Mouse (Mus musculus): Measurements from ENCODE around the gene Atp1b2.

Gene Atp1b2

DNA sequence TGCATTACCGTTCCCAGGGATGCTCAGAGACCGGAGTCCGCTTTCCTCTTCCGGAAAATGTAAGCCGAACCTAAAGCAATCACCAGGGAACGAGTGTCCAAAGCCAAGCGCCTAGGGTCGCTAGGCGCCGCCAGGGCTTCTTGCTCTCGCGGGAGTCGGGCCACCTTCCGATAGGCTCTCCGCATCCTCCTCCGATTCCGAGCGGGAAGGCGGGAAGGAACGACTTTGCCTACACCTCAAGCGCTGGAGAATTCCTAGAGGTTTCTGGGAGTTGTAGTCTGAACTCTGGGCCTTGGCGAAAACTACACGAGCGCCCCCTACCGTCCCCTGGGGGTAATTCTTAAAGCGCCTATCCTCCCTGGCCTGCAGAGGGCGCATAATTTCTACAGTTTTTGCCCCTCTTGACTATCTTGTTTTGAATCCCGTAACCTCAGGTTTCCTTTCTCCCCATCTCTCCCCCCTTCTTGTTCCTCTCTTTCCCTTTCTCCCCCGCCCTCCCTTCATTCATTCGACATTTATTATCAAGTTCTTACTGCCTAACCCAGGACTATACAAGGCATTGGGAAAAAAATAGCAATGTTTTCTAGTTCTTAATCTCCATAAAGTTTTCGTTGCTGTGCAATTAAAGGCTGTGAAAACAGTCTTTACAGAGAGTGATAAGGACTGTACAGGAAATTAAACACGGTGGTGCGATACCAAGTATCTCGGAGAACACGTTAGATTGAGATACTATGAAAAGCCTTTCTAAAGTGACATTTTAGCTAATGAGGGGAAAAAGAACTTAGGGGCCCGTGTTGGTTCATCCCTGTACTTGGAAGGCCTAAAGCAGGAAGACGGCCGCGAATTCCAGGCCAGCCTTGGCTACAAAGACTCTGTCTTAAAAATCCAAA is 26.4 kb downstream of the Atp1b2 start:
- peak; percentile 98 for DNase-seq

- no peak for DNase-seq
These were observed 27.4 kb downstream of the Atp1b2 start for GRCm38 (mm10) chr11:69578301-69578700.

- DNase-seq, result no peak
These were observed 29.4 kb downstream of the Atp1b2 start for GRCm38 (mm10) chr11:69576307-69576706.

GRCm38 (mm10) chr11:69575220-69575619 is 30.5 kb downstream of the Atp1b2 start:
- DNase-seq, result peak; percentile 34

GRCm38 (mm10) chr11:69565131-69565530 is 40.6 kb downstream of the Atp1b2 start:
- no peak for DNase-seq

GRCm38 (mm10) chr11:69564391-69564790 is 41.4 kb downstream of the Atp1b2 start:
- no peak for DNase-seq

- no peak for DNase-seq
These were observed 42.4 kb downstream of the Atp1b2 start for GRCm38 (mm10) chr11:69563373-69563772.

DNA sequence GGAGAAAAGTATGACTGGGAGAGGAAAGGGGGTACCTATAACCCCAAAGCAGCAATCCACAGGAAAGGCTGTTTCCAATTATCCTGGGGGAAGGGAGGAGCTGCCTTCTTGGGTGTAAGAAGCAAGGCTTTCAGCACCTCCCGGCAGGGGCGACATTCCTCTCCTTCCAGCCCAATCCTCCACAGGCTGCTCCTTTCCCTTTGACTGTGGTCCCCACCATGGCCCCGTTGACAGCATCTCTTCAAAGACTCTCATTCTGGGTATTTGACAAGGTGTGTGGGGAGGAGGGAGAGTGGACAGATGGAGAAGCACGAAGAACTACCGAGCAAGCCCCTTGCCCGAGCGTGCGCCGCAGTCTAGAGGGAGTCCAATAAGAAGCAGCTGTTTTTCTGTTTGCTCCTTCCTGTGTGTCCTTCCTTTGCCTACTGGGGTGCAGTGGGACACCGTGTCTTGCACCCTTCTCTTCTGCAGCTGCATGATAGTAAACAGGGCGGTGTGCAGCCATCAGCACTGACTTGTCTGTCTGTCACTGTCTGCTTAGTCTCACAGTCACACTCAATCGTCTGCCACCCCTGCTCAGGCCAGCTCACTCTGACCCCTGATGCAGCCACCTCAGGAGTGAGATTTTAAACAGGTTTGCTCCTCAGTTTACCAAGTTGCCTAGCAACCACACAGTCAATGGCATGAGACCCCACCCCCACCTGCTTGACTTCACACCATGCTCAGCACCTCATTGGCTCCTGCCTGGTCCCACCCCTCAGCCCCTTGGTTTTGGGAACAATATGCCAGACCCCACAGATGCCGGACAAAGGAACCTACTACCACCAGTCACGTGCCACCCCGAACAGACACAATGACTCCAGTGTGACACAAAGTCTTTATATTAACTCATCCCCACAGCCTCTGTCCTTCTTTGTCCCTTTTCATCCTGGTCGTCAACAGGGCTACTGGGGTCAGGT is 44.6 kb downstream of the Atp1b2 start:
- DNase-seq, result no peak

- no peak for DNase-seq
These were observed 45.6 kb downstream of the Atp1b2 start, which contains the start of gene Efnb3 for GRCm38 (mm10) chr11:69559851-69560765. Gene Efnb3 (minus strand): TSS chr11:69560205.

DNA sequence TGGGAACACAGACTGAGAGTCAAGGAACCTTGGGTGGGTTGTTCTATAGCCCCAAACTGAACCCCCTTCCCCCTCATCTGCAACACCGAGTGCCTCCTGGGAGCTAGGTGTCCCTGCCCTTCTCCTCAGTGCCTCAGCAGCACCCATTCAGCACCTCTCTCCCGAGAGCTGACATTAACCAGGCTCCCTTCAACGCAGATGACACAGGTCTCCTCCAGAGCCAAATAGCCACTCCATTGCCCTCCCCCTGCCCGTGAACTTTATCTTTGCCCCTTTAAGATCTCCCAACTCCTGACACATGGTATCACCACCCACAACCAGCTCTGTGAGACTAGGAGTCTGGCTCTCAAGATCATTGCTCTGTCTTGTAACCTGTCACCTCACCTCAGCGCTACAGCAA is 46.6 kb downstream of the Atp1b2 start:
- no peak for DNase-seq

GRCm38 (mm10) chr11:69558756-69559155 is 47.0 kb downstream of the Atp1b2 start:
- no peak for DNase-seq

DNA sequence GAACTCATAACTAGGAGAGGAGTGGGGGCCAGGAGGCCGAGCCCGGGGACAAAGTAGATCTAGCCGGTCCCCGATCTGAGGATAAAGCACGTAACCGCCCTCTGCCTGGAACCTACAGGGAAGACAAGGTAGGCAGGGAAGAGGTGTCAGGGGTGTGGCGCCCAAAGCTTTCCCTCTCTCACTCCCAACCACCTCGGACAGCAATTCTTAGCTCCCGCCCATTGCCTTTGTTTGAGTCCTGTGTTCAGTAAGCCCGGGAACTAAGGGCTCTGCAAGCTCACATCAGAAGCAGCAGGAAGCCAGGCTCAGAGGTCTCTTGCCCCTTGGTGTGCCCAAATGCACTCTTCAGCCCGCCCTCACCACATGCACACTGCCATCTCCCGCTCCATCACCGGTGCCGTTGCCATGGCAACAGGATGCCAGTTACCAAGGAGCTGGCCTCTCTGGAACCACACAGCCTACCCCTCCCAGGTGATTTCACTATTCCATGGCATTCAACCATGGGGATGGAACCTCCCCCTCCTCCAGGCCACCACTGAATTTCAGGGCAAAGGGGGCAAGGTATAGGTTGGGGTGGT is 48.3 kb downstream of the Atp1b2 start:
- no peak for DNase-seq

- DNase-seq, result no peak
These were observed 51.1 kb downstream of the Atp1b2 start for GRCm38 (mm10) chr11:69554539-69555140.

DNA sequence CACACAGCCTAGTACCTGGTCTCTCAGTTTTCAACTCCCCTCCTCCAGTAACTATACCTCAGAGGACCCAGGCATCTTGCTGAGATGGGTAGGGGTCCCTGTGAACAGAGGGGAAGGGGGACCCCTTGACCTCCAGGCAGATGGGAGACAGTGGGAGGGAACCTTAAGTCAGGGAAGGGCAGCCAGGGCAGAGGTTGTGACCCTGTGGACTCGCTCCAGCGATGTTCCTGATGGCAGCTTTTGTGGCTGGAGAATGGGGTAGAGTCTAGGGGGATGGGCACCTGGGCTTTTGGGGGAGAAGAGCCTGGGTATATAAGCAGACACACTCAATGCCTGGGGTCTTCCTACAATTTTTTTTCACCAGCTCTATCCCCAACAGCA is 52.4 kb downstream of the Atp1b2 start:
- DNase-seq, result no peak

GRCm38 (mm10) chr11:69552622-69553340 is 53.0 kb downstream of the Atp1b2 start:
- peak; percentile 43 for DNase-seq

DNA sequence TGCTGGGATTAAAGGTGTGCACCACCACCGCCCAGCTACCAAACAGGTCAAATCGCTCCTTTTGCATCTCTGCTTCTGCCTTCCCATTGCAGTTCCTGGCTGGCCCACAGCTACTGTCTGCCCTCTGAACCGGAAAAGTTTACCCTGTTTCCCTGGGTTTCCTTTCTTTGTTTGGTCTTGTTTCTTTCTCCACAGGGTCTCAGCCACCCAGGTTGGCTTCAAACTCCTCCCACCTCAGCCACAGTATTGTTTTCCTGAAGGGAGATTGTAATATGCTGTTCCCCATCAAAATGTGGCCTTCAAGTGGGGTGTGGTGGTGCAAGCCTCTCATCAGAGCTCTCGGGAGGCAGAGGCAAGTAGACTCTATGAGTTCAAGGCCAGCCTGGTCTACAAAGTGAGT is 54.4 kb downstream of the Atp1b2 start:
- no peak for DNase-seq
